Mouse (Mus musculus) right cerebral cortex, postnatal 14 days (tissue): ENCODE data around the gene Tgm1.

Source experiments
- DNase-seq: peaks from one replicate; pipeline ENCODE4 v3.0.0; 2022

Tgm1 gene

DNA sequence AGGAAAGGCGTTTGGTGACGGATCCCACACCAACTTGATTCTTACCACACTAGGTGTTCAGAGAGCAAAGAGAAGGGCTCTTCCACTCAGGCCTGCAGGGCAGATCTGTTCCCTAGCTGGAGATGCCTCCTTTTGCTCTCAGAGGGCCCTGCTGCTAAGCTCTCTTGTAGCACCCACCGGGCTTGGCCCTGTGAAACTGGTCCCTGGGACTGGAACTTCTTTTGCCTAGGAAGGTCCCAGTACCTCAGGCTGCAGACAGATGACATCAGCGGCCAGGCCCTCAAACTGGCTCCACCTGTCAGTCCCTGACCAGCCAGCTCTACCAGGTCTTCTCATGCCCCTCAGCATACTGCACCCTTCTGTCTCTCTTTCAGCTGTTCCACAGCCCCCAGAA is at the start of gene Tgm1:
TSS of gene Tgm1 (minus strand) at position 198 of the 394 bp plus-strand sequence.
- DNase-seq, result no peak

DNA sequence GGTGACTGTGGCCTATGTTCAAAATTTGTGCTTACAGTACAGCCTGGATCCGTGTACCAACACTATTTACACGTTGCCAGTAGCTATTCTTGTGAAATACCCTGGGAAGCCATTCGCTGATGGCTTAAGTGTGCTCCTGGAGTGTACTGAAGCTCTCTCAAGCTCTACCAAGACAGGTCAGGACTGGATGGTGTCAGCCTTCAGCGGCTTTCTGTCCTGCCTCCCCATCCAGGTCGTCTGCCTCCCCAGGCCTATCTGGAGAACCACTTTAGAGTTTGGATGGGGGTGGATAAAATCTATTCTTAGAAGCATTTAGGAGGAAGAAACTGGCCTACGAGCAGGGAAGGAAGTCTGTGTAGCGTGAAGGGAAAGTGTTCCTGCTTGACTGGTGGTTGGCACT is 49.4 kb upstream of the Tgm1 start:
- no peak for DNase-seq

DNA sequence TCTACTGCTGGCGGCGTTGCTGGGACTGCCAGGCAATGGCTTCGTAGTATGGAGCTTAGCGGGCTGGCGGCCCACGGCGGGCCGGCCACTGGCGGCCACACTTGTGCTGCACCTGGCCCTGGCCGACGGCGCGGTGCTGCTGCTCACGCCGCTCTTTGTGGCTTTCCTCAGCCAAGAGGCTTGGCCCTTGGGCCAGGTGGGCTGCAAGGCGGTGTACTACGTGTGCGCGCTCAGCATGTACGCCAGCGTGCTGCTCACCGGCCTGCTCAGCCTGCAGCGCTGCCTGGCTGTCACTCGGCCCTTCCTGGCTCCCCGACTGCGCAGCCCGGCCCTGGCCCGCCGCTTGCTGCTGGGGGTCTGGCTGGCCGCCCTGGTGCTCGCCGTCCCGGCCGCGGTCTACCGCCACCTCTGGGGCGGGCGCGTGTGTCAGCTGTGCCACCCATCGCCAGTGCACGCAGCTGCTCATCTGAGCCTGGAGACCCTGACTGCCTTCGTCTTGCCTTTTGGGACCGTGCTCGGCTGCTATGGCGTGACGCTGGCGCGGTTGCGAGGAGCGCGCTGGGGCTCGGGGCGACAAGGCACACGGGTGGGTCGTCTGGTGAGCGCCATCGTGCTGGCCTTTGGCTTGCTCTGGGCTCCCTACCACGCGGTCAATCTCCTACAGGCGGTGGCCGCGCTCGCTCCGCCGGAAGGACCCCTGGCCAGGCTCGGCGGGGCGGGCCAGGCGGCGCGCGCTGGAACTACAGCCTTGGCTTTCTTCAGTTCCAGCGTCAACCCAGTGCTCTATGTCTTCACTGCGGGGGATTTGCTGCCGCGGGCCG is 48.5 kb upstream of the Tgm1 start:
- DNase-seq, result peak; percentile 58

DNA sequence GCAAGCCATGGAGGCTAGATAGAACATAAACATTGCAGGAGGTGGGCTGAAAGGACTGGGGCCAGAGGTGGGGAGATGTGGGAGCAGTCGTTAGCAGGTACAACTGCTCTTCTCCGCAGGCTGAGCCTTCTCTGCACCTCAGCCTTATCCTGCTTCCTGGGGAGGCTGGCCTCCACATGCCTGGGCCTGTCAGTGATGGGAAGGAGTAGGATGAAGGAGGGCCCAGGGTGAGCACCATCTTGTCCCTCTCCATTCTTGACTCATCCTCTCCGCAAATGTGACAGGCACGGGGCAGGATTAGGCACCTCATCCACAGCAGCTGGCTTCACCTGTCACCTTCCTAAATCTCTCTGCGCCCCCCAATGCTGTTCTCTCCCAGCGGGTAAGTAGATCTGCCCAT is 47.4 kb upstream of the Tgm1 start, which contains the start of gene Ltb4r2:
TSS of gene Ltb4r2 (plus strand) at position 266 of the 400 bp plus-strand sequence.
- no peak for DNase-seq

GRCm38 (mm10) chr14:55760156-55760555 is 46.4 kb upstream of the Tgm1 start:
- peak; percentile 85 for DNase-seq

GRCm38 (mm10) chr14:55758363-55758784 is 44.6 kb upstream of the Tgm1 start, which contains the start of gene Cideb:
Cideb (minus strand) TSS chr14:55758458.
- no peak for DNase-seq

GRCm38 (mm10) chr14:55757566-55757965 is 43.8 kb upstream of the Tgm1 start:
- DNase-seq, result no peak

DNA sequence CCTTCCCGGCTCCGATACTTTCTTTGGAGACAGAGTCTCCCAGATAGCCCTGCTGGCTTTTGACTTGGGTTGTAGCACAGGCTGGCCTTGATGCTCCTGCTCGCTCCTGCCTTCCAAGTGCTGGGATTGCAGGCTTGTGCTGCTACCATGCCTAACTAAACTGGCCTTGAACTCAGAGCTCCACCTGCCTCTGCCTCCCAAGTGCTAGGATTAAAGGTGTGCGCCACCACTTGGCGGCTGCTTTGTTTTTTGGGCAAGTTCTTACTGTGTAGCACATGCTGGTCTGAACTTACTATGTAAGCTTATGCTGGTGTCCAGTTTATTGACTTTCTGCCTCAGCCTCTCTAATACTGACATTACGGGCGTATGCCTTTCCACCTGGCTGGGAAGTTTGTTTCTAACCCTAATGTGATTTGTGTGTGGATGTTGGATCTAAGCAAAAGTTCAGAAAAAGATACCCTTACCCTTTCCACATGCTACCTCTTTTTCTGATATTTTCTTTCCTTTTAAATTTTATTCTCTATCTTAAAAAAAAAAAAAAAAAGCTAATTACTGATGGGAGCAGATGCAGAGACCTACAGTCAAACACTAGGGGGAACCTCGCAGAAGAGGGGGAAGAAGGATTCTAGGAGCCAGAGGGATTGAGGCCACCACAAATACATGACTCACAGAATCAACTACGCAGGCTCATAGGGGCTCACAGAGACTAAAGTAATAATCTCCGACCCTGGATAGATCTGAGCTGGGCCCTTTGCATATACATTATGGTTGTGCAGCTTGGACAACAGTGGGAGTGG is 33.5 kb upstream of the Tgm1 start:
- DNase-seq, result no peak

DNA sequence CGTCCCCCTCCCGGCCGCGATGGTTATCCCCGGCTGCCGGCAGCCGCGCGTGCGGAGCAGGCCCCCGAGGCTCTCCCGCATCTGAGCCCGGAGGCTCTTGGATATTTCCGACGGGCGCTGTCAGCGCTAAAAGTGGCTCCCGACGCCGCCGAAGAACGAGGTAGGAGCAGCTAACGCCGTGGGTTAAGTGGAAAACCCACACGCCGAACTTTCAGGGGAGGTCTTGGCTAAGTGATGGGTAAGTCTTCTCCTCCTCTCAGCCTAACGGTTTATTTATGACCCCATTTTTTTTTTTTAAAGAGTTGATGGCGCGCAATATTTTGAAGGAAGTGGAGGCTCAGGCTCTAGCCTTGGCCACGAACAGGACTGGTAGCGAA is 32.1 kb upstream of the Tgm1 start:
- no peak for DNase-seq

- DNase-seq, result peak; percentile 83
Observed at GRCm38 (mm10) chr14:55745180-55745860, 31.6 kb upstream of the Tgm1 start, which contains the start of the genes Dhrs1 and Nop9. Dhrs1 (minus strand) TSS chr14:55745690. Nop9 (plus strand) TSS chr14:55745693.

DNA sequence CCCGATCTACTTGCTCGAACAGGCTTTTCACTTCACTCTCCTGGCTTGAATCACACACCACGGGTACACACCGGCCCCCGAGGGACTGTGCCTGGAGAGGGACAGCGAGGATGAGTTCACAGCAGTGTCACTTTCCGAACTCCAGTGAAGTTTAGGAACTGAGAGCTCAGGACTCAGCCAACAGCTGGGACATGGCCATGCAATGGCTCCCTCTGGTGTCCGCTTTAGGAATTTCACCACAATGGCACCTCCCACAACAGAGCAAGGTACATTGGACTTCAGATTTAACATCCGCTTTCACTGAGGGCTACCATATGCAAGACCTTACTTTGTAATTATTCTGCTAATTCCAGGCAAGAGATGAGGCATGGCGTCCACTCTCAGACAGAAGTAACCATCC is 30.0 kb upstream of the Tgm1 start:
- peak; percentile 84 for DNase-seq

GRCm38 (mm10) chr14:55737086-55737687 is 23.5 kb upstream of the Tgm1 start:
- DNase-seq, result no peak

- no peak for DNase-seq
Observed at GRCm38 (mm10) chr14:55735758-55736157, 22.0 kb upstream of the Tgm1 start.

GRCm38 (mm10) chr14:55735334-55735733 is 21.6 kb upstream of the Tgm1 start:
- no peak for DNase-seq

DNA sequence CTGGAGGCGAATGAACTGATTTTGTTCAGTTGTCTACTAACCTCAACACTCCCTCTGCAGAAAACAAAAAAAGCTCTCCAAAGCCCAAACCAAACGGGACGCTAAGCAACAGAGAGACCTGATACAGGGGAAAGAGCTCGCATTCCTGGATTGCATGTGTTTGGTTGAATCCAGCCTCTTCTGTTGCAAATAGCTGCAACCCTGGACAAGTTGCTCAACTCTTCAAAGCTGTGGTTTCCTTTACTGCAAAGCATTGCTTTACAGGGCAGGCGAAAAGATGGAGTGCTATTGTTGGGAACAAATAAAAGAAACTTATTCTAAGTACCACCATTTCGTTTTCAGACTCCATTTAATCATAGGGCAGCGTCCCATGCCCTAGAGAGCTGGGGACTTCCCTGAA is 21.1 kb upstream of the Tgm1 start:
- no peak for DNase-seq

DNA sequence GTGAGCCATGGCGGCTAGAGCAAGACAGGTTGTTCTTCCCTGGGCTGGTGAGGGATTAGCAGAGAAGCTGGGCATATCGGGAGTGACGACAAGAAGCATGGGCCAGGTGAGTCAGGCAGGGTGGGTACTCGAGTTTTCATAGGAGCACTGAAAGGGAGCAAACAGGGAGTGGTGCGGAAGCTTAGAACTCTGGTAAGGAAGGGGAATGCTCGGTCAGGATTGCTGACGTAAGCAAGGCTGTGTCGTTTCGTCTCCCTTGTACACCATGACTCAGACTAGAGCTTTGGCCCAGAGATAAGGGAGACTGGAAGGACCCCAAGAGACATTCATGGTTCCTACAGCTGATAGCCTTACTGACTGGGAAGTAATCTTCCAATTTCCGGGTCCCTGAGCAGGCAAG is 20.2 kb upstream of the Tgm1 start:
- no peak for DNase-seq

GRCm38 (mm10) chr14:55730531-55731032 is 16.9 kb upstream of the Tgm1 start:
- no peak for DNase-seq

DNA sequence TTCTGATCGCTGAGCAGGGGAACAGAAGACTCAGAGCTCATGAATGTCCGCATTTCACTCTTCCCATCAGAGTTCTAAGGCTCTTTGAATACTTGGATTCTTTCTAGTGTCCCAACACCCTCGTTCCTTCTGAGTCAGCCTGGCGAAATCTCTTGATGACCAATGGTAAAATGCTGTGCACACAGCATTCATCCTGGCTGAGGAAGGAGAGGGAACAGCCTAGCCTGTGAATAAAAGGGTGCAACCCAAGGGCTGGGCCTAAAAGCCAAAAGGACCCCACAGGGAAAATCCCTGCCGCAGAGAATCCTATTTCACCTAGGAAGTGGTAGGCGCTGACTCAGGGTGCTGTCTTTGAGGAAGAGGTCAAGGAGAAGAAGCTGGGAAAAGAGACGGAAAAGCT is 16.4 kb upstream of the Tgm1 start:
- no peak for DNase-seq

GRCm38 (mm10) chr14:55727889-55728685 is 14.4 kb upstream of the Tgm1 start:
- no peak for DNase-seq

DNA sequence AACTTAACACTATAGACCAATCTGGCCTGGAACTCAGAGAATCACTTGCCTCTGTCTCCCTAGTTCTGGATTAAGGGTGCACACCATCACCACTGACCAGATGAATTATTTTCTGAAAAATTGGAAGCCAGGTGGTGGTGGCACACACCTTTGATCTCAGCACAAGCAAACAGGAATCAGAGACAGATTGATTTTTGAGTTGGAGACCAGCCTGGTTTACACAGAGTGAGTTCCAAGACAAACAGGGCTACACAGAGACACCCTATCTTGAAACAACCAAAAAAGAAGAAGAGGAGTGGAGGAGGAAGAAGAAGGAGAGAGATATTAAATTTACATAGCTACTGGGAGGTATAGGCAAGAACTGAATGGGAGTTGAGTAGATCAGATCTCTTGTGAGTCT is 12.5 kb upstream of the Tgm1 start:
- DNase-seq, result no peak

- DNase-seq, result no peak
Observed at GRCm38 (mm10) chr14:55724411-55724871, 10.7 kb upstream of the Tgm1 start.

- no peak for DNase-seq
Observed at GRCm38 (mm10) chr14:55723433-55723832, 9.7 kb upstream of the Tgm1 start.
